ENCODE assay signal across 8 mouse cellular contexts in the genomic region with DNA sequence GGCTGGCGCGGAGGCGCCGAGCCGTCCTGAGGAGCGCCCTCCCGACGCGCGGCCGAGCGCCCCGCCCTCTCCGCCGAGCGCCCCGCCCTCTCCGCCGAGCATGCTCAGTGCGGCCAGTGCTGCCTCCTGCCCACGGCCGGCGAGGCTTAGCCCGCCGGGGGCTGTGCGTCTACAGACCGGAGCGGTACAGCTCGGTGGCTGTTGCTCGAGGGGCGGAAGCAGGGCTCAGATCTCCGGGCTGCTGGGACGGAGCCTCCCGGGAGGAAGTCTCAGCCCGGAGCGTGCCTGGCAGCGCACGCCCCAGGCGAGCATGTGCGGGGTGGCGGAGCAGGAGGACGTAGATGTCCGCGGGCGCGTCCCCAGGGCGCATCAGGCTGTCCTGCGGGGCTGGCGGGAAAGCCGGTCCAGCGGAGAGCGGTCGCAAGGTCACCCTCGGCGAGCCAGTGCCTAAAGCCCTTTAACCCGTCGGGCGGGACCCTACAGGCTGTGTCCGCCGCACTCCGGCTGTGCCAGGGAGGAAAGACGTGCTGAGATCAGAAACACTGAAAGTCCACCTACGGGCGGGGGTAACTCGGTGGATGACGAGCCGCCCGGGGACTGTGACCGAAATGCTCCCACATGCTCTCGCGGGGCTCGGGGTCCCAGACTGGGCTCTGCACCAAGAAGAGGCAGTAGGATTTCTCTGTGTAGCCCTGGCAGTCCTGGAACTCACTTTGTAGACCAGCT. TPM values are rescaled to one million over a fixed set of nuclear protein-coding genes. Genes with fewer than 3 reads are reported as not detected.
DNase-seq lines count a peak whose midpoint lies in the region; ATAC-seq and TF ChIP-seq lines count a peak whose summit lies in the region.

No protein-coding gene starts in this region.

- peak overlapping the region; percentile 98 for H3K4me2 ChIP-seq in intestine, postnatal 0 days (replicated peaks; ENCODE audit: low read depth)

- H3K27ac ChIP-seq in intestine, postnatal 0 days (ENCODE audit: low read depth, low read length), result peak overlapping the region; percentile 86
- H3K27ac ChIP-seq in midbrain, embryonic 10.5 days (replicated peaks), result peak overlapping the region; percentile 98

- intact Hi-C loops in left cerebral cortex, postnatal 36 days (cut with DNase I), result loop anchor here (5.0 to 10.0 kb wide), 3 partner anchors 111 to 333 kb away; a partner anchor contains a TSS

- no peaks in the 10 kb centered on the region for H3K27me3 ChIP-seq in intestine, postnatal 0 days (replicated peaks; ENCODE audit: control insufficient read depth, insufficient read depth, low read length)
- H3K27me3 ChIP-seq in midbrain, embryonic 10.5 days (ENCODE audit: low read depth, poor library complexity, severe bottlenecking), result 0 out of 2 replicates have a peak, but pooled peaks cover 4% of the 10 kb centered on the region

- DNase-seq in adrenal gland, postnatal 10 days, result peak; percentile 96
- DNase-seq in embryo, embryonic 9.5 days (ENCODE audit: extremely low spot score), result peak; percentile 93
- peak; percentile 86 to 87 for DNase-seq in gastrocnemius, postnatal 4 days (ENCODE audit: low spot score in 2 of 2)
- peak; percentile 88 to 92 for DNase-seq in left cerebral cortex, postnatal 36 days (ENCODE audit: low spot score in 2 of 2)
- peak; percentile 92 for DNase-seq in midbrain, embryonic 10.5 days (ENCODE audit: low spot score)
- DNase-seq in right cerebral cortex, postnatal 36 days (ENCODE audit: low spot score in 2 of 2), result peak; percentile 83 to 86
- DNase-seq in urinary bladder, postnatal 4 days (ENCODE audit: low spot score in 2 of 2), result peak; percentile 88 to 91

- no peaks in the 10 kb centered on the region for H3K9me3 ChIP-seq in intestine, postnatal 0 days (ENCODE audit: control insufficient read depth)
- H3K9me3 ChIP-seq in midbrain, embryonic 10.5 days (replicated peaks), result no peaks in the 10 kb centered on the region

- no peaks in the 10 kb centered on the region for H3K36me3 ChIP-seq in intestine, postnatal 0 days (ENCODE audit: control insufficient read depth, insufficient read depth)
- H3K36me3 ChIP-seq in midbrain, embryonic 10.5 days, result no peaks in the 10 kb centered on the region

- no peaks in the 10 kb centered on the region for H3K4me1 ChIP-seq in intestine, postnatal 0 days (replicated peaks; ENCODE audit: control insufficient read depth, insufficient read depth, low read length)
- peaks cover 17% of the 10 kb centered on the region for H3K4me1 ChIP-seq in midbrain, embryonic 10.5 days

- TF ChIP-seq CTCF in intestine, postnatal 0 days (IDR thresholded peaks at IDR 0.05; ENCODE audit: low read depth), result peak; percentile 27; the same call in 1 of the 2 replicates

- WGBS in intestine, postnatal 0 days, result under 1% methylated on average over 67 of the region's 72 CpGs
- whole genome bisulfite sequencing in midbrain, embryonic 10.5 days, result under 1% methylated on average over 72 of the region's 72 CpGs

- peak overlapping the region; percentile 78 for H3K9ac ChIP-seq in intestine, postnatal 0 days (ENCODE audit: low read depth, low read length)

- ATAC-seq in intestine, postnatal 0 days, result peak; percentile 99

- H3K4me3 ChIP-seq in intestine, postnatal 0 days (ENCODE audit: low read depth, low read length), result peak overlapping the region; percentile 85
- peak overlapping the region; percentile 88 for H3K4me3 ChIP-seq in midbrain, embryonic 10.5 days

RNA-seq across cellular contexts. Expression of a gene that starts 0.5 kb away (rescaled TPM):
- total RNA-seq in adrenal gland, postnatal 10 days (2021), result 10 to 100 TPM; 49.7 to 59.1 TPM
- 10 to 100 TPM; 33.7 to 41.3 TPM for total RNA-seq in gastrocnemius, postnatal 4 days (2021)
- 17.9 and 19.2 TPM in 2 replicates for polyA plus RNA-seq in intestine, postnatal 0 days (2015; fragmentation: Nextera tagmentation; extraction: Ambion mirVana)
- total RNA-seq in left cerebral cortex, postnatal 36 days (2021), result 100 to 1,000 TPM; 253 to 296 TPM
- 58.4 and 60.9 TPM in 2 replicates for polyA plus RNA-seq in midbrain, embryonic 10.5 days (2016; fragmentation: Nextera tagmentation; extraction: Ambion mirVana)

Comparison
In these comparisons a context has a peak if more than half of its experiments do, and no peak if none do; other contexts are left out.
1. Peak in every context shown above with its lines: DNase-seq, ATAC-seq, H3K4me3 ChIP-seq and H3K27ac ChIP-seq.
2. RNA of a gene that starts 0.5 kb away (total RNA-seq): 253 to 296 TPM in left cerebral cortex, postnatal 36 days; 49.7 to 59.1 TPM in adrenal gland, postnatal 10 days and 33.7 to 41.3 TPM in gastrocnemius, postnatal 4 days; every median in the first group is over 4 times any median in the second.